ENCODE assay signal across 7 mouse cellular contexts in genomic region chr8:110721606-110722413, GRCm38 (mm10). TPM values are rescaled to one million over a fixed set of nuclear protein-coding genes. Genes with fewer than 3 reads are reported as not detected.
DNase-seq lines count a peak whose midpoint lies in the region; ATAC-seq and TF ChIP-seq lines count a peak whose summit lies in the region.

No protein-coding gene starts in this region.

- peak; percentile 31; the same call in 1 of the 2 replicates for ATAC-seq in common myeloid progenitor, adult 5-6 weeks (replicated peaks; ENCODE audit: low read depth, poor library complexity, severe bottlenecking)
- peak; percentile 67 for ATAC-seq in heart, postnatal 0 days (ENCODE audit: insufficient read depth, low read depth)
- ATAC-seq in limb, embryonic 14.5 days (ENCODE audit: low FRiP score, low read depth) = peak; percentile 50; the same call in 1 of the 2 replicates
- ATAC-seq in neural tube, embryonic 12.5 days (ENCODE audit: low FRiP score, low read depth) = peak; percentile 63

- peak; percentile 47 for DNase-seq in urinary bladder, postnatal 25 days (ENCODE audit: low spot score)
- DNase-seq in urinary bladder, postnatal 4 days (ENCODE audit: low spot score in 2 of 2) = no peak
- DNase-seq in heart, postnatal 0 days (ENCODE audit: low spot score) = no peak
- DNase-seq in limb, embryonic 14.5 days (ENCODE audit: low spot score) = no peak
- DNase-seq in spleen, postnatal 4 days (ENCODE audit: low spot score in 2 of 2) = no peak

- peak overlapping the region; percentile 89 for H3K27ac ChIP-seq in heart, postnatal 0 days (ENCODE audit: low read depth)
- peak overlapping the region; percentile 91 for H3K27ac ChIP-seq in limb, embryonic 14.5 days (replicated peaks; ENCODE audit: low read depth, low read length)
- H3K27ac ChIP-seq in neural tube, embryonic 12.5 days = peak overlapping the region; percentile 66

- no peaks in the 10 kb centered on the region for H3K27me3 ChIP-seq in heart, postnatal 0 days (ENCODE audit: control insufficient read depth, insufficient read depth, low read length)
- no peaks in the 10 kb centered on the region for H3K27me3 ChIP-seq in limb, embryonic 14.5 days (ENCODE audit: control insufficient read depth, insufficient read depth, low read length)
- H3K27me3 ChIP-seq in neural tube, embryonic 12.5 days (replicated peaks) = no peaks in the 10 kb centered on the region

- TF ChIP-seq POLR2A in limb, embryonic 14.5 days (IDR thresholded peaks at IDR 0.05; ENCODE audit: borderline replicate concordance, extremely low read depth, insufficient read depth, insufficient read length) = no peak

- H3K4me3 ChIP-seq in heart, postnatal 0 days (ENCODE audit: low read depth, low read length) = peak overlapping the region; percentile 76
- peak overlapping the region; percentile 64 for H3K4me3 ChIP-seq in limb, embryonic 14.5 days (replicated peaks; ENCODE audit: low read length)
- H3K4me3 ChIP-seq in neural tube, embryonic 12.5 days = peak overlapping the region; percentile 75

- peaks cover 10% of the 10 kb centered on the region; the same call in 1 of the 2 replicates for H3K36me3 ChIP-seq in heart, postnatal 0 days (replicated peaks; ENCODE audit: control insufficient read depth, insufficient read depth, low read length)
- H3K36me3 ChIP-seq in limb, embryonic 14.5 days (ENCODE audit: control insufficient read depth, insufficient read depth, low read length) = peaks cover 9% of the 10 kb centered on the region
- H3K36me3 ChIP-seq in neural tube, embryonic 12.5 days = peaks cover 8% of the 10 kb centered on the region

- H3K9ac ChIP-seq in heart, postnatal 0 days (replicated peaks; ENCODE audit: low read depth, low read length) = peak overlapping the region; percentile 90
- H3K9ac ChIP-seq in limb, embryonic 14.5 days (ENCODE audit: low read depth, low read length, severe bottlenecking) = peak overlapping the region; percentile 84
- H3K9ac ChIP-seq in neural tube, embryonic 12.5 days = peak overlapping the region; percentile 88

- no peak for TF ChIP-seq CTCF in heart, postnatal 0 days (IDR thresholded peaks at IDR 0.05; ENCODE audit: low read depth)

- H3K9me3 ChIP-seq in heart, postnatal 0 days (replicated peaks; ENCODE audit: control insufficient read depth, low read length) = no peaks in the 10 kb centered on the region
- no peaks in the 10 kb centered on the region for H3K9me3 ChIP-seq in limb, embryonic 14.5 days (ENCODE audit: control insufficient read depth, low read length)
- H3K9me3 ChIP-seq in neural tube, embryonic 12.5 days = no peaks in the 10 kb centered on the region

- peak overlapping the region; percentile 81 for H3K4me2 ChIP-seq in heart, postnatal 0 days (ENCODE audit: low read depth, low read length)
- peak overlapping the region; percentile 90 for H3K4me2 ChIP-seq in limb, embryonic 14.5 days (replicated peaks; ENCODE audit: low read depth, low read length, severe bottlenecking)
- H3K4me2 ChIP-seq in neural tube, embryonic 12.5 days (replicated peaks) = peak overlapping the region; percentile 83

- H3K4me1 ChIP-seq in heart, postnatal 0 days (ENCODE audit: control insufficient read depth, insufficient read depth) = peaks cover 20% of the 10 kb centered on the region
- peaks cover 69% of the 10 kb centered on the region for H3K4me1 ChIP-seq in limb, embryonic 14.5 days (ENCODE audit: control insufficient read depth, insufficient read depth, low read length)
- peaks cover 61% of the 10 kb centered on the region for H3K4me1 ChIP-seq in neural tube, embryonic 12.5 days

- WGBS in heart, postnatal 0 days = 2% methylated on average over 36 of the region's 59 CpGs
- under 1% methylated on average over 28 of the region's 59 CpGs for whole genome bisulfite sequencing in limb, embryonic 14.5 days
- WGBS in neural tube, embryonic 12.5 days = under 1% methylated on average over 58 of the region's 59 CpGs

- no peak for TF ChIP-seq EP300 in heart, postnatal 0 days (IDR thresholded peaks at IDR 0.05; ENCODE audit: low read depth)

RNA-seq across cellular contexts. Expression of gene Mtss1l, which starts 0.5 kb away (rescaled TPM):
- total RNA-seq in common myeloid progenitor, adult 5-6 weeks (2017) = 0.34 and 1.4 TPM in 2 replicates
- total RNA-seq in heart, postnatal 0 days (2014; rRNA removed; ENCODE audit: low replicate concordance) = 11.3 and 12.6 TPM in 2 replicates
- polyA plus RNA-seq in heart, postnatal 0 days (2015; fragmentation: Nextera tagmentation; extraction: Ambion mirVana) = 4.1 and 5.1 TPM in 2 replicates
- polyA plus RNA-seq in limb, embryonic 14.5 days (2012; rRNA removed) = 78.7 and 115 TPM in 2 replicates
- 19.1 and 28.0 TPM in 2 replicates for polyA plus RNA-seq in limb, embryonic 14.5 days (2014; fragmentation: Nextera tagmentation; extraction: Ambion mirVana)
- polyA plus RNA-seq in neural tube, embryonic 12.5 days (2016; fragmentation: Nextera tagmentation; extraction: Ambion mirVana) = 22.0 and 25.7 TPM in 2 replicates
